Mouse (Mus musculus): Measurements from ENCODE around the gene Nsmce3. TPM values are rescaled to one million over a fixed set of nuclear protein-coding genes. Genes with fewer than 3 reads are reported as not detected.

Gene Nsmce3
- polyA plus RNA-seq, 1 experiment from 2014 or later = 12.5 TPM

GRCm38 (mm10) chr7:64819683-64820082 lies 53.1 kb downstream of the Nsmce3 start:
- Histone ChIP-seq H3K4me2 (no peak overlapping the region), H3K27ac (no peak overlapping the region), H3K36me3 (no peaks in the 10 kb centered on the region), H3K9ac (no peak overlapping the region), H3K9me3 (no peaks in the 10 kb centered on the region), H3K4me3 (replicated peaks) (no peak overlapping the region), H3K27me3 (replicated peaks) (no peaks in the 10 kb centered on the region), H3K4me1 (no peaks in the 10 kb centered on the region)
- ATAC-seq (ENCODE audit: insufficient read depth, low FRiP score, low read depth) = no peak
- 70% methylated on average over 9 of the region's 9 CpGs for WGBS
